In genomic region chr2:14164459-14165030, GRCm38 (mm10) we compare ENCODE assay signal across 12 mouse cellular contexts. TPM values are rescaled to one million over a fixed set of nuclear protein-coding genes. Genes with fewer than 3 reads are reported as not detected.
A peak's percentile ranks its signal among the peaks of the same experiment; 100 is the strongest.
DNase-seq lines count a peak whose midpoint lies in the region; ATAC-seq and TF ChIP-seq lines count a peak whose summit lies in the region.
"Had no signal": no experiment of that assay in that cellular context is flagged by ENCODE, and none has a peak within 500 bp of the region (broad histone marks: within the 10 kb centered on the region; RNA-seq: fewer than 3 reads in every experiment).

No protein-coding gene starts in this region.

- H3K36me3 ChIP-seq in kidney, postnatal 0 days (ENCODE audit: insufficient read depth, low read length): no peaks in the 10 kb centered on the region
- no peaks in the 10 kb centered on the region for H3K36me3 ChIP-seq in macrophage (ENCODE audit: inconsistent target)
- H3K36me3 ChIP-seq: embryonic facial prominence, embryonic 12.5 days had no signal

- WGBS in kidney, postnatal 0 days: 72% methylated on average over 5 of the region's 5 CpGs
- WGBS in macrophage (ENCODE audit: missing documents): 12% methylated on average over 5 of the region's 5 CpGs

- H3K4me3 ChIP-seq in kidney, postnatal 0 days (replicated peaks; ENCODE audit: low read depth, low read length): no peak overlapping the region
- no peak overlapping the region for H3K4me3 ChIP-seq in brown adipose tissue, adult 24 weeks (ENCODE audit: insufficient read depth, low read depth, low read length)
- H3K4me3 ChIP-seq in macrophage (ENCODE audit: inconsistent target): no peak overlapping the region
- H3K4me3 ChIP-seq: embryonic facial prominence, embryonic 12.5 days had no signal

- H3K27ac ChIP-seq in kidney, postnatal 0 days: no peak overlapping the region
- H3K27ac ChIP-seq in brown adipose tissue, adult 24 weeks (replicated peaks; ENCODE audit: low read depth, low read length): peak overlapping the region; percentile 38
- H3K27ac ChIP-seq in macrophage: peak overlapping the region; percentile 95
- H3K27ac ChIP-seq: embryonic facial prominence, embryonic 12.5 days had no signal

- H3K4me2 ChIP-seq in kidney, postnatal 0 days (ENCODE audit: low read length): no peak overlapping the region
- H3K4me2 ChIP-seq: embryonic facial prominence, embryonic 12.5 days had no signal

- H3K9me3 ChIP-seq in kidney, postnatal 0 days (replicated peaks; ENCODE audit: low read length): no peaks in the 10 kb centered on the region
- H3K9me3 ChIP-seq: embryonic facial prominence, embryonic 12.5 days; G1E had no signal

- peak; percentile 24 for DNase-seq in kidney, postnatal 0 days (ENCODE audit: low spot score)
- no peak for DNase-seq in kidney, adult 11 months
- DNase-seq in gastrocnemius, postnatal 25 days: peak; percentile 49
- DNase-seq in adrenal gland, postnatal 25 days: no peak
- DNase-seq in spleen, postnatal 14 days (ENCODE audit: low spot score in 2 of 2): no peak
- DNase-seq: lung, postnatal 4 days; spleen, adult 18-20 months had no signal

- ATAC-seq in kidney, postnatal 0 days (replicated peaks; ENCODE audit: low FRiP score, low read depth): no peak
- ATAC-seq: inflammation-experienced regulatory T-cells, adult 6 months had no signal

- no peaks in the 10 kb centered on the region for H3K27me3 ChIP-seq in kidney, postnatal 0 days (ENCODE audit: insufficient read depth, low read length)
- H3K27me3 ChIP-seq: embryonic facial prominence, embryonic 12.5 days had no signal

- no peak for TF ChIP-seq CTCF in kidney, postnatal 0 days (IDR thresholded peaks at IDR 0.05; ENCODE audit: low read depth)

- no peaks in the 10 kb centered on the region for H3K4me1 ChIP-seq in kidney, postnatal 0 days (replicated peaks; ENCODE audit: insufficient read depth, low read length)
- peaks cover 16% of the 10 kb centered on the region; the same call in 1 of the 2 replicates for H3K4me1 ChIP-seq in brown adipose tissue, adult 24 weeks (ENCODE audit: control insufficient read depth, insufficient read depth, insufficient read length, low read length)
- H3K4me1 ChIP-seq: embryonic facial prominence, embryonic 12.5 days had no signal

- no peaks in the 10 kb centered on the region for H3K79me2 ChIP-seq in macrophage (ENCODE audit: inconsistent target)

- no peak overlapping the region for H3K9ac ChIP-seq in kidney, postnatal 0 days (ENCODE audit: low read depth, low read length)
- H3K9ac ChIP-seq: embryonic facial prominence, embryonic 12.5 days had no signal

RNA-seq across cellular contexts. Expression of gene Tmem236, which starts 9.8 kb away (rescaled TPM):
- 0.16 and 0.18 TPM in 2 replicates for polyA plus RNA-seq in kidney, postnatal 0 days (2015; fragmentation: Nextera tagmentation; extraction: Ambion mirVana)
- not detected in 2 replicates for polyA plus RNA-seq in brown adipose tissue, adult 24 weeks (2012; ENCODE audit: insufficient read depth, insufficient read length, missing spikeins)
- under 1 TPM; 0.21 to 0.31 TPM for total RNA-seq in gastrocnemius, postnatal 25 days (2021)
- under 1 TPM in 10 of 26 experiments, not detected in 16; 0.18 to 0.47 (median 0.21) TPM for total RNA-seq in macrophage (2018; cell fraction: chromatin; rRNA removed)
- under 1 TPM in 7 of 26 experiments, not detected in 19; 0.03 to 0.06 (median 0.04) TPM for total RNA-seq in macrophage (2018; cell fraction: cytosol; rRNA removed)
- total RNA-seq in macrophage (2018; cell fraction: nucleus; rRNA removed): under 1 TPM in 12 of 26 experiments, not detected in 14; 0.12 to 0.77 (median 0.22) TPM
- polyA plus RNA-seq in macrophage (2018): not detected in 3 replicates
- 0.18 TPM in 1 of 2 replicates, not detected in the other for total RNA-seq in adrenal gland, postnatal 25 days (2021)
- polyA plus RNA-seq: G1E; inflammation-experienced regulatory T-cells, adult 6 months had no signal

Comparison
In these comparisons a context has a peak if more than half of its experiments do, and no peak if none do; other contexts are left out.
1. DNase-seq: peak in kidney, postnatal 0 days (single experiment) and gastrocnemius, postnatal 25 days (single experiment); none in kidney, adult 11 months (single experiment), adrenal gland, postnatal 25 days (single experiment) and spleen, postnatal 14 days (0 of 2).